Mouse (Mus musculus): Measurements from ENCODE around the gene Efna1. TPM values are rescaled to one million over a fixed set of nuclear protein-coding genes. Genes with fewer than 3 reads are reported as not detected.

Gene Efna1
- polyA plus RNA-seq, 1 experiment from 2014 or later: 16.4 TPM

DNA sequence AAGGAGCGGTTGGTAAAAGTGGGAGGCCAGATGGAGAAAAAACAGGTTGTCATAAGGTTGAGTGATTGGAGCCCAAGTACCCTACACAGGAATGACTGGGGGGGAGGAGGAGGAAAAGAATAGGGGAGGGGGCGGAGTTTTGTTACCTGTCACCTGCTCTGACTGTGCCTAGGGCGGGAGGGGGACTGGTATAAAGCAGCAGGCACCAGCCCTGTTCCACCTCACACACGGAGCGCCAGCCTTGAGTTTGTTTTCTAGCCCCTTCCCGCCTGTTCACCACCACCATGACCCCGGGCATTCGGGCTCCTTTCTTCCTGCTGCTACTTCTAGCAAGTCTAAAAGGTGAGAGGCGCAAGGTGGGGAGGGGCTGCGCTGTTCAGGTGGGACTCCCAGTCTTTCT lies 52.1 kb downstream of the Efna1 start, which contains the start of gene Muc1:
Muc1 (plus strand) TSS at position 222 of the 400 bp plus-strand sequence.
- Histone ChIP-seq H3K36me3 (ENCODE audit: control insufficient read depth, insufficient read depth, low read length) (peaks cover 2% of the 10 kb centered on the region; the same call in 1 of the 2 replicates), H3K27me3 (ENCODE audit: control insufficient read depth, insufficient read depth, low read length) (0 out of 2 replicates have a peak, but pooled peaks cover 2% of the 10 kb centered on the region), H3K4me1 (replicated peaks; ENCODE audit: control insufficient read depth, insufficient read depth, low read length) (peaks cover 14% of the 10 kb centered on the region), H3K4me3 (ENCODE audit: low read depth, low read length) (peak within 1 kb of the TSS; percentile 84), H3K27ac (ENCODE audit: low read depth, low read length) (peak within 1 kb of the TSS; percentile 84), H3K9ac (ENCODE audit: low read depth, low read length) (peak within 1 kb of the TSS; percentile 83), H3K4me2 (replicated peaks; ENCODE audit: low read depth, low read length) (peak within 1 kb of the TSS; percentile 84), H3K9me3 (ENCODE audit: control insufficient read depth, low read length) (no peaks in the 10 kb centered on the region)
- 37% methylated on average over 8 of the region's 10 CpGs for WGBS
- DNase-seq (ENCODE audit: low spot score) (no peak), ATAC-seq (ENCODE audit: low FRiP score) (no peak)

DNA sequence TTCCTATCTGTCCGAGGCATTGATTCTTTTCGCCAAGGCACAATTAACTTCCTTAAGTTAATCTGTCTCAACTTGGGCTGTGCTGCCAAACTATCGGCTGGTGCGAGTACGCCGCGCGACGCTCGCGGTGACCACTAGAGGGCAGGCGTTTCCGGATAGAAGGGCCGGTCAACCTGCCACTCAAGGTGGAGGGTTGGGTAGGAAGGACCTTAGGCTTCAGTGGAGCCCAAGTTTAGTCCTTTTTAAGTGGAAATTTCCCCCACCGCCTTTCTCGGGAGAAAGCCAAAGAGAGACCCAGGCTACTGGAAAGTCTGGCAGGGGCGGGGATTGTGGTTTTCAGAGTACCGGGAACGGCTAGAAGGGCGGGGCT lies 52.8 kb downstream of the Efna1 start:
- DNase-seq (ENCODE audit: low spot score): peak; percentile 94
- 0% methylated on average over 20 of the region's 20 CpGs for whole genome bisulfite sequencing
- H3K9ac ChIP-seq (ENCODE audit: low read depth, low read length): peak overlapping the region; percentile 83
- peaks cover 4% of the 10 kb centered on the region; the same call in 1 of the 2 replicates for H3K36me3 ChIP-seq (ENCODE audit: control insufficient read depth, insufficient read depth, low read length)
- peaks cover 18% of the 10 kb centered on the region for H3K4me1 ChIP-seq (replicated peaks; ENCODE audit: control insufficient read depth, insufficient read depth, low read length)
- H3K4me2 ChIP-seq (replicated peaks; ENCODE audit: low read depth, low read length): peak overlapping the region; percentile 84
- 0 out of 2 replicates have a peak, but pooled peaks cover 2% of the 10 kb centered on the region for H3K27me3 ChIP-seq (ENCODE audit: control insufficient read depth, insufficient read depth, low read length)
- H3K27ac ChIP-seq (ENCODE audit: low read depth, low read length): peak overlapping the region; percentile 84
- H3K9me3 ChIP-seq (ENCODE audit: control insufficient read depth, low read length): no peaks in the 10 kb centered on the region
- ATAC-seq (ENCODE audit: low FRiP score): peak; percentile 20; the same call in 1 of the 2 replicates
- H3K4me3 ChIP-seq (ENCODE audit: low read depth, low read length): peak overlapping the region; percentile 84

DNA sequence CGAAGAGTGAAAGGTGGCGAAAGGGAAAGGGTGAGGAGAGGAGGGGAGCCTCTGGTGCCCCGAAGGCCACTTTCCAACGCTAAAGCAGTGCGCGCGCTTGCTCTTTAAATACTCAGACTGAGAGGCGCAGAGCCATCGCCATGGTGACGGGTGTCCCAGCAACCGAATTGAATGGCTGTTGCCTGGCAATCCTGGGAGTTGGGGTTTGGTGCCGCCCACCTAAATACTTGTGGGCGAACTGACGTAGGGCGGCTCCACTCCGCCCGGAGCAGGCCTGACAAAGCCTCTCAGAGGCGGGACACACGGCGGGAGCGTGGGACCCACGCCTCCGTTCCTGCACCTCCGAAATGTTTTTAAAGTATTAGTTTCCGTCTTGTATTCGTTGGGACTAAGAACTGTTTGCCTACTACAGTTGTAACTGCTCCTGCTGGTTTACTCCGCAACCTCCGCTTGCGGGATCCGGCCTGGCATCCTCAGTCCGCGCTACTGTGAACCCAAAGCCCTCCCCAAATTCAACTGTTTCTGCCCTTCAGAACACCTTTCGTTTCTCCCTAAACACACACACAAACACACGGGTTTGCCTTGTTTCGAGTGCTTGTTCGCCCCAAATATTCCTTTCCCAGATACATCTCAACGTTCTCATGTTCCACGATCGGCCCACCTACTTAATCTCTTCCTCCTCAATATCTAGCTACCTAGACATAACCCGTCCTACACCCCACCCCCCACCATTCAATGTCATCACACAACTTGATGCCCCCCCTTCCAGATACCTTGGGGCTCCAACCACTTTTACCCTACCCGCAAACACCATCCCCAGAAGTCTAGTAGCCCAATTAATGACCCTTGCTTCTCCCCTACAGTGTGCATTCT lies 53.4 kb downstream of the Efna1 start:
- DNase-seq (ENCODE audit: low spot score) (peak; percentile 99), ATAC-seq (ENCODE audit: low FRiP score) (peak; percentile 76)
- Histone ChIP-seq H3K27ac (ENCODE audit: low read depth, low read length) (peak overlapping the region; percentile 84), H3K4me3 (ENCODE audit: low read depth, low read length) (peak overlapping the region; percentile 84), H3K4me2 (replicated peaks; ENCODE audit: low read depth, low read length) (peak overlapping the region; percentile 84), H3K27me3 (ENCODE audit: control insufficient read depth, insufficient read depth, low read length) (0 out of 2 replicates have a peak, but pooled peaks cover 2% of the 10 kb centered on the region), H3K9ac (ENCODE audit: low read depth, low read length) (peak overlapping the region; percentile 83), H3K36me3 (ENCODE audit: control insufficient read depth, insufficient read depth, low read length) (peaks cover 4% of the 10 kb centered on the region; the same call in 1 of the 2 replicates), H3K9me3 (ENCODE audit: control insufficient read depth, low read length) (no peaks in the 10 kb centered on the region), H3K4me1 (replicated peaks; ENCODE audit: control insufficient read depth, insufficient read depth, low read length) (peaks cover 18% of the 10 kb centered on the region)
- 2% methylated on average over 41 of the region's 41 CpGs for WGBS

DNA sequence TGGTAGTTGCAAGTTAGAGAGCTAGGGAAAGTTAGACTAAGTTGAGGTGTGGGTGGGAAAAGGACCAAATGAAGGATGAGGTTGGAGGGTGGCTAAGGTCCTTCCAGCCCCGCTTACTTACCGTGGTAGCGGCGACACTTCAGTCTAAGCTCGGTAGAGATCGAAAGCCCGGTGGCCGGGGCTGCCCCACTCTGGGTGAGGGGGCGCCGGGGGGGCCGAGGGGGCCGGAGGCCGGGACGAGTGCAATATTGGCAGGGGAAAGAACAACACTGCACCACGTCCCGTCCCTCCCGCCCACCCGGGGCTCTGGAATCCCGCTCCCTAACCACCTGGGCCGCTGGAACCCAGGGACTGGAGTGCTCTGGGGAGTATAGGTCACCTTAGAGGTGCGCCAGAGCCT lies 54.0 kb downstream of the Efna1 start, which contains the start of gene Mtx1:
Mtx1 (minus strand) TSS at position 189 of the 400 bp plus-strand sequence.
- H3K9me3 ChIP-seq (ENCODE audit: control insufficient read depth, low read length): no peaks in the 10 kb centered on the region
- no peak; the same call in 1 of the 2 replicates for ATAC-seq (ENCODE audit: low FRiP score)
- 2% methylated on average over 21 of the region's 21 CpGs for WGBS

DNA sequence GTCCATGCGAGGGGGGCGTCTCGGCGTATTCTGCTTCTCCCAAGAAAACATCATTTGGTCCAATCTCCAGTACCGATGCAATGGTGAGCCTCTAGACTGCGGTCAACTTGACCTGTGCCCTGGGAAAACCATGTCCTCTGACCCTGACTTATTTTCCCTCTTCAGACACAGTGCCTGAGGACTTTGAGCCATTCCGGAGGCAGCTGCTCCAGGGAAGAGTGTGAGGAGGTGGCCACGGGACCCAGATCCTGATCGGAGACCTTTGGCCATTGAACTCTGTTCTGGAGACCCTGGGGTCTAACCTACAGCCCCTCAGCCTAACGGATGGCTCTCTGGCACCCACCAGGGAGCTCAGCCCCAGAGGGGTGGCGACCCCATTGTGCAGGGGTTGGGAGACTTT lies 54.6 kb downstream of the Efna1 start:
- Histone ChIP-seq H3K4me3 (ENCODE audit: low read depth, low read length) (peak overlapping the region; percentile 84), H3K9me3 (ENCODE audit: control insufficient read depth, low read length) (no peaks in the 10 kb centered on the region), H3K4me1 (replicated peaks; ENCODE audit: control insufficient read depth, insufficient read depth, low read length) (peaks cover 18% of the 10 kb centered on the region), H3K27me3 (ENCODE audit: control insufficient read depth, insufficient read depth, low read length) (0 out of 2 replicates have a peak, but pooled peaks cover 2% of the 10 kb centered on the region), H3K9ac (ENCODE audit: low read depth, low read length) (peak overlapping the region; percentile 83), H3K27ac (ENCODE audit: low read depth, low read length) (peak overlapping the region; percentile 84), H3K36me3 (ENCODE audit: control insufficient read depth, insufficient read depth, low read length) (peaks cover 4% of the 10 kb centered on the region; the same call in 1 of the 2 replicates), H3K4me2 (replicated peaks; ENCODE audit: low read depth, low read length) (peak overlapping the region; percentile 84)
- DNase-seq (ENCODE audit: low spot score): no peak
- WGBS: 9% methylated on average over 11 of the region's 11 CpGs
- no peak; the same call in 1 of the 2 replicates for ATAC-seq (ENCODE audit: low FRiP score)

More for the DNA sequence above, 54.0 kb downstream of the Efna1 start, which contains the start of gene Mtx1:
- 0 out of 2 replicates have a peak, but pooled peaks cover 2% of the 10 kb centered on the region for H3K27me3 ChIP-seq (ENCODE audit: control insufficient read depth, insufficient read depth, low read length)
- peaks cover 18% of the 10 kb centered on the region for H3K4me1 ChIP-seq (replicated peaks; ENCODE audit: control insufficient read depth, insufficient read depth, low read length)
- peak within 1 kb of the TSS; percentile 84 for H3K27ac ChIP-seq (ENCODE audit: low read depth, low read length)
- peak within 1 kb of the TSS; percentile 84 for H3K4me3 ChIP-seq (ENCODE audit: low read depth, low read length)
- peak within 1 kb of the TSS; percentile 84 for H3K4me2 ChIP-seq (replicated peaks; ENCODE audit: low read depth, low read length)
- DNase-seq (ENCODE audit: low spot score): no peak
- H3K36me3 ChIP-seq (ENCODE audit: control insufficient read depth, insufficient read depth, low read length): peaks cover 4% of the 10 kb centered on the region; the same call in 1 of the 2 replicates
- H3K9ac ChIP-seq (ENCODE audit: low read depth, low read length): peak within 1 kb of the TSS; percentile 83

- Histone ChIP-seq H3K27me3 (ENCODE audit: control insufficient read depth, insufficient read depth, low read length) (0 out of 2 replicates have a peak, but pooled peaks cover 2% of the 10 kb centered on the region), H3K4me1 (replicated peaks; ENCODE audit: control insufficient read depth, insufficient read depth, low read length) (peaks cover 18% of the 10 kb centered on the region), H3K36me3 (ENCODE audit: control insufficient read depth, insufficient read depth, low read length) (peaks cover 4% of the 10 kb centered on the region; the same call in 1 of the 2 replicates), H3K9ac (ENCODE audit: low read depth, low read length) (peak overlapping the region; percentile 83), H3K9me3 (ENCODE audit: control insufficient read depth, low read length) (no peaks in the 10 kb centered on the region), H3K4me3 (ENCODE audit: low read depth, low read length) (peak overlapping the region; percentile 84), H3K4me2 (replicated peaks; ENCODE audit: low read depth, low read length) (peak overlapping the region; percentile 84), H3K27ac (ENCODE audit: low read depth, low read length) (peak overlapping the region; percentile 84)
- 27% methylated on average over 4 of the region's 4 CpGs for WGBS
- DNase-seq (ENCODE audit: low spot score): peak; percentile 91
- ATAC-seq (ENCODE audit: low FRiP score): peak; percentile 77
Observed at GRCm38 (mm10) chr3:89225918-89226317, 55.0 kb downstream of the Efna1 start.

- WGBS: 18% methylated on average over 12 of the region's 12 CpGs
- no peak for ATAC-seq (ENCODE audit: low FRiP score)
- H3K27ac ChIP-seq (ENCODE audit: low read depth, low read length): peak overlapping the region; percentile 84
- H3K9ac ChIP-seq (ENCODE audit: low read depth, low read length): peak overlapping the region; percentile 83
- H3K4me1 ChIP-seq (replicated peaks; ENCODE audit: control insufficient read depth, insufficient read depth, low read length): peaks cover 18% of the 10 kb centered on the region
- no peak for DNase-seq (ENCODE audit: low spot score)
- peak overlapping the region; percentile 84 for H3K4me3 ChIP-seq (ENCODE audit: low read depth, low read length)
- peak overlapping the region; percentile 84 for H3K4me2 ChIP-seq (replicated peaks; ENCODE audit: low read depth, low read length)
- H3K36me3 ChIP-seq (ENCODE audit: control insufficient read depth, insufficient read depth, low read length): peaks cover 4% of the 10 kb centered on the region; the same call in 1 of the 2 replicates
- H3K9me3 ChIP-seq (ENCODE audit: control insufficient read depth, low read length): no peaks in the 10 kb centered on the region
- 0 out of 2 replicates have a peak, but pooled peaks cover 2% of the 10 kb centered on the region for H3K27me3 ChIP-seq (ENCODE audit: control insufficient read depth, insufficient read depth, low read length)
Observed at GRCm38 (mm10) chr3:89225321-89225815, 55.6 kb downstream of the Efna1 start.

GRCm38 (mm10) chr3:89224796-89225195 lies 56.1 kb downstream of the Efna1 start:
- Histone ChIP-seq H3K4me2 (replicated peaks; ENCODE audit: low read depth, low read length) (peak overlapping the region; percentile 84), H3K27me3 (ENCODE audit: control insufficient read depth, insufficient read depth, low read length) (0 out of 2 replicates have a peak, but pooled peaks cover 2% of the 10 kb centered on the region), H3K9ac (ENCODE audit: low read depth, low read length) (peak overlapping the region; percentile 83), H3K4me3 (ENCODE audit: low read depth, low read length) (peak overlapping the region; percentile 84), H3K9me3 (ENCODE audit: control insufficient read depth, low read length) (no peaks in the 10 kb centered on the region), H3K27ac (ENCODE audit: low read depth, low read length) (peak overlapping the region; percentile 84), H3K36me3 (ENCODE audit: control insufficient read depth, insufficient read depth, low read length) (peaks cover 4% of the 10 kb centered on the region; the same call in 1 of the 2 replicates), H3K4me1 (replicated peaks; ENCODE audit: control insufficient read depth, insufficient read depth, low read length) (peaks cover 18% of the 10 kb centered on the region)
- DNase-seq (ENCODE audit: low spot score): peak; percentile 34
- WGBS: 46% methylated on average over 11 of the region's 11 CpGs
- no peak for ATAC-seq (ENCODE audit: low FRiP score)

Data from hindbrain, embryonic 11.5 days (tissue).